ENCODE assay signal across 8 mouse cellular contexts in the genomic region with DNA sequence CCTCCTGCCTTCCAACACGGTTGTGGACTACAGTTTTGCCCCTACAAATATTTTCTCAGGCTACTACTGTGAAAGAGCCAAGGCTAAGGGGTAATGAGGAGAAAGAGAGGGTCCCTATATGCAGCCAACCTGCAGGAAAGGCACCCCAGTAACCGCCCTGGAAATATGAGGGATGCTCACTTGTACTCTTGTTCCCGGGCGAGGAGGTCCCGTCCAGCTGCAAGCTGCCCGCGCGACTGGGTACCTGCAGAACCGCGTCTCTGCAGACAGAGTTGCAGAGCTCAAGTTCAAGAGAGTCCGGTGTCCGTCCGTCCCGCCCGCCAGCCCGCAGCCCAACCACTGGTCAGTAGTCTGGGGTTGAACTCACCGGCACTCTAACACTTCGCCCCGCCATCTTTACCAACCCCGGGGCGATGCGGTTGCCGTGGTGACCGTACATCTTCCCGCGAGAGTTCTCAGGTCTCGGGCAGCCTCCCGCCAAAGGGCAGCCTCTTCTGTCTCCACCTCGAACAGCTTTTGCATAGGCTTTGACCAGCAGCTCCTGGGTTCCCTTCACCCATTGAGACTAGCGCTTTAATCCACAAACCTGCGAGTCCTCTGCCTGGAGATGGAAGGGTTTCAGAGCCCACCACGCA. TPM values are rescaled to one million over a fixed set of nuclear protein-coding genes. Genes with fewer than 3 reads are reported as not detected.
A peak's percentile ranks its signal among the peaks of the same experiment; 100 is the strongest.
DNase-seq lines count a peak whose midpoint lies in the region; ATAC-seq and TF ChIP-seq lines count a peak whose summit lies in the region.

No protein-coding gene starts in this region.

- H3K27ac ChIP-seq in forebrain, embryonic 15.5 days (replicated peaks) = peak overlapping the region; percentile 77
- peak overlapping the region; percentile 83 for H3K27ac ChIP-seq in layer of hippocampus, adult 2 months
- H3K27ac ChIP-seq in lung, embryonic 14.5 days (ENCODE audit: low read depth) = peak overlapping the region; percentile 85
- H3K27ac ChIP-seq in olfactory bulb, adult 2 months (ENCODE audit: insufficient read depth, low read depth, low read length) = peak overlapping the region; percentile 84
- peak overlapping the region; percentile 90 for H3K27ac ChIP-seq in thymus, adult 2 months (ENCODE audit: control insufficient read depth, insufficient read depth, low read length)

- H3K9ac ChIP-seq in forebrain, embryonic 15.5 days (replicated peaks) = peak overlapping the region; percentile 51
- H3K9ac ChIP-seq in lung, embryonic 14.5 days = peak overlapping the region; percentile 62

- peak overlapping the region; percentile 63 for H3K4me2 ChIP-seq in forebrain, embryonic 15.5 days (replicated peaks)
- peak overlapping the region; percentile 72 for H3K4me2 ChIP-seq in lung, embryonic 14.5 days

- intact Hi-C loops in heart, postnatal 36 days (cut with DNase I) = no loop called here

- peak; percentile 92 for DNase-seq in ES-CJ7 (ENCODE audit: low read depth, low spot score)
- DNase-seq in cerebellum, adult 11 months = peak; percentile 85
- DNase-seq in heart, postnatal 36 days = peak; percentile 85 to 89
- DNase-seq in layer of hippocampus, adult 2 months (ENCODE audit: low spot score in 2 of 2) = peak; percentile 79 to 81
- peak; percentile 95 for DNase-seq in lung, embryonic 14.5 days
- peak; percentile 93 for DNase-seq in thymus, adult 2 months

- peak overlapping the region; percentile 74 for H3K4me3 ChIP-seq in forebrain, embryonic 15.5 days
- H3K4me3 ChIP-seq in layer of hippocampus, adult 2 months = peak overlapping the region; percentile 69
- peak overlapping the region; percentile 73 for H3K4me3 ChIP-seq in lung, embryonic 14.5 days (ENCODE audit: low read depth, low read length)
- peak overlapping the region; percentile 90 for H3K4me3 ChIP-seq in olfactory bulb, adult 2 months (ENCODE audit: insufficient read depth, low read depth, low read length)
- H3K4me3 ChIP-seq in thymus, adult 2 months (ENCODE audit: control insufficient read depth, insufficient read depth, low read length) = peak overlapping the region; percentile 87

- ATAC-seq in forebrain, embryonic 15.5 days (replicated peaks) = peak; percentile 97
- peak; percentile 99 for ATAC-seq in lung, embryonic 14.5 days (ENCODE audit: insufficient read depth)

- TF ChIP-seq POLR2A in olfactory bulb, adult 2 months (IDR thresholded peaks at IDR 0.05; ENCODE audit: insufficient read depth, low read depth, low read length) = peak; percentile 48
- TF ChIP-seq POLR2A in thymus, adult 2 months (IDR thresholded peaks at IDR 0.05; ENCODE audit: control insufficient read depth, extremely low read depth, insufficient read depth, low read length, poor library complexity) = peak; percentile 49; the same call in 1 of the 2 replicates

- no peaks in the 10 kb centered on the region for H3K27me3 ChIP-seq in forebrain, embryonic 15.5 days
- no peaks in the 10 kb centered on the region for H3K27me3 ChIP-seq in lung, embryonic 14.5 days (ENCODE audit: insufficient read depth, low read length)
- no peaks in the 10 kb centered on the region for H3K27me3 ChIP-seq in thymus, adult 2 months (ENCODE audit: control insufficient read depth, insufficient read depth, low read length)

- H3K4me1 ChIP-seq in forebrain, embryonic 15.5 days = peaks cover 14% of the 10 kb centered on the region
- H3K4me1 ChIP-seq in lung, embryonic 14.5 days (ENCODE audit: insufficient read depth) = peaks cover 6% of the 10 kb centered on the region; the same call in 1 of the 2 replicates
- peaks cover 5% of the 10 kb centered on the region for H3K4me1 ChIP-seq in olfactory bulb, adult 2 months (ENCODE audit: control insufficient read depth, insufficient read depth, low read length)
- H3K4me1 ChIP-seq in thymus, adult 2 months (replicated peaks; ENCODE audit: control insufficient read depth, insufficient read depth, low read length) = peaks cover 21% of the 10 kb centered on the region

- H3K36me3 ChIP-seq in forebrain, embryonic 15.5 days = 0 out of 2 replicates have a peak, but pooled peaks cover 2% of the 10 kb centered on the region
- peaks cover 5% of the 10 kb centered on the region; the same call in 1 of the 2 replicates for H3K36me3 ChIP-seq in lung, embryonic 14.5 days (ENCODE audit: insufficient read depth)
- H3K36me3 ChIP-seq in thymus, adult 2 months (ENCODE audit: control insufficient read depth, insufficient read depth, low read length) = no peaks in the 10 kb centered on the region

- no peaks in the 10 kb centered on the region for H3K9me3 ChIP-seq in forebrain, embryonic 15.5 days
- no peaks in the 10 kb centered on the region for H3K9me3 ChIP-seq in lung, embryonic 14.5 days (ENCODE audit: low read depth, low read length)

- no peak for TF ChIP-seq CTCF in layer of hippocampus, adult 2 months (conservative IDR thresholded peaks at IDR 0.05)
- TF ChIP-seq CTCF in lung, embryonic 14.5 days (IDR thresholded peaks at IDR 0.05; ENCODE audit: low read depth) = no peak
- no peak for TF ChIP-seq CTCF in olfactory bulb, adult 2 months (IDR thresholded peaks at IDR 0.05; ENCODE audit: insufficient read depth, low read depth, low read length)
- peak; percentile 40; the same call in 1 of the 2 replicates for TF ChIP-seq CTCF in thymus, adult 2 months (IDR thresholded peaks at IDR 0.05; ENCODE audit: borderline replicate concordance, control insufficient read depth, extremely low read depth, insufficient read depth, low read length, poor library complexity)

- under 1% methylated on average over 32 of the region's 32 CpGs for WGBS in forebrain, embryonic 15.5 days
- WGBS in lung, embryonic 14.5 days = under 1% methylated on average over 32 of the region's 32 CpGs
- under 1% methylated on average over 32 of the region's 32 CpGs for WGBS in olfactory bulb, adult 2 months
- WGBS in thymus, adult 2 months = under 1% methylated on average over 32 of the region's 32 CpGs

RNA-seq across cellular contexts. Expression of a gene that starts 0.3 kb away (rescaled TPM):
- polyA plus RNA-seq in forebrain, embryonic 15.5 days (2015; fragmentation: Nextera tagmentation; extraction: Ambion mirVana) = 39.9 and 40.2 TPM in 2 replicates
- 1 to 10 TPM in 1 of 2 experiments, under 1 TPM in 1; 0.98 to 2.1 TPM for total RNA-seq in heart, postnatal 36 days (2021)
- total RNA-seq in layer of hippocampus, adult 2 months (2021) = 1 to 10 TPM; 6.5 to 7.3 TPM
- 31.7 and 37.5 TPM in 2 replicates for polyA plus RNA-seq in lung, embryonic 14.5 days (2014; fragmentation: Nextera tagmentation; extraction: Ambion mirVana)
- not detected in 2 replicates for polyA plus RNA-seq in olfactory bulb, adult 2 months (2012; ENCODE audit: insufficient read depth, insufficient read length, low replicate concordance, missing spikeins)
- 5.1 and 6.0 TPM in 2 replicates for polyA plus RNA-seq in thymus, adult 2 months (2012; rRNA removed)

RNA-seq across cellular contexts. Expression of a gene that starts 40.4 kb away (rescaled TPM):
- 16.7 and 16.9 TPM in 2 replicates for polyA plus RNA-seq in forebrain, embryonic 15.5 days (2015; fragmentation: Nextera tagmentation; extraction: Ambion mirVana)
- 1 to 10 TPM; 8.5 to 9.4 TPM for total RNA-seq in heart, postnatal 36 days (2021)
- 10 to 100 TPM; 21.4 to 21.6 TPM for total RNA-seq in layer of hippocampus, adult 2 months (2021)
- 17.1 and 18.1 TPM in 2 replicates for polyA plus RNA-seq in lung, embryonic 14.5 days (2014; fragmentation: Nextera tagmentation; extraction: Ambion mirVana)
- polyA plus RNA-seq in olfactory bulb, adult 2 months (2012; ENCODE audit: insufficient read depth, insufficient read length, low replicate concordance, missing spikeins) = 43.9 and 133 TPM in 2 replicates
- polyA plus RNA-seq in thymus, adult 2 months (2012; rRNA removed) = 21.2 and 22.3 TPM in 2 replicates

RNA-seq across cellular contexts. Expression of a gene that starts 53.9 kb away (rescaled TPM):
- 14.1 and 15.0 TPM in 2 replicates for polyA plus RNA-seq in forebrain, embryonic 15.5 days (2015; fragmentation: Nextera tagmentation; extraction: Ambion mirVana)
- under 1 TPM; 0.14 to 0.30 TPM for total RNA-seq in heart, postnatal 36 days (2021)
- total RNA-seq in layer of hippocampus, adult 2 months (2021) = 1 to 10 TPM; 1.2 to 2.4 TPM
- 36.8 and 37.8 TPM in 2 replicates for polyA plus RNA-seq in lung, embryonic 14.5 days (2014; fragmentation: Nextera tagmentation; extraction: Ambion mirVana)
- not detected in 2 replicates for polyA plus RNA-seq in olfactory bulb, adult 2 months (2012; ENCODE audit: insufficient read depth, insufficient read length, low replicate concordance, missing spikeins)
- 7.4 and 8.1 TPM in 2 replicates for polyA plus RNA-seq in thymus, adult 2 months (2012; rRNA removed)

Comparison
In these comparisons a context has a peak if more than half of its experiments do, and no peak if none do; other contexts are left out.
1. Peak in every context shown above with its lines: DNase-seq, ATAC-seq, H3K4me3 ChIP-seq and H3K27ac ChIP-seq.